Mouse (Mus musculus): ENCODE results near the gene Podn. TPM values are rescaled to one million over a fixed set of nuclear protein-coding genes. Genes with fewer than 3 reads are reported as not detected.

The Podn gene
- polyA plus RNA-seq, 1 experiment = 29.8 TPM

DNA sequence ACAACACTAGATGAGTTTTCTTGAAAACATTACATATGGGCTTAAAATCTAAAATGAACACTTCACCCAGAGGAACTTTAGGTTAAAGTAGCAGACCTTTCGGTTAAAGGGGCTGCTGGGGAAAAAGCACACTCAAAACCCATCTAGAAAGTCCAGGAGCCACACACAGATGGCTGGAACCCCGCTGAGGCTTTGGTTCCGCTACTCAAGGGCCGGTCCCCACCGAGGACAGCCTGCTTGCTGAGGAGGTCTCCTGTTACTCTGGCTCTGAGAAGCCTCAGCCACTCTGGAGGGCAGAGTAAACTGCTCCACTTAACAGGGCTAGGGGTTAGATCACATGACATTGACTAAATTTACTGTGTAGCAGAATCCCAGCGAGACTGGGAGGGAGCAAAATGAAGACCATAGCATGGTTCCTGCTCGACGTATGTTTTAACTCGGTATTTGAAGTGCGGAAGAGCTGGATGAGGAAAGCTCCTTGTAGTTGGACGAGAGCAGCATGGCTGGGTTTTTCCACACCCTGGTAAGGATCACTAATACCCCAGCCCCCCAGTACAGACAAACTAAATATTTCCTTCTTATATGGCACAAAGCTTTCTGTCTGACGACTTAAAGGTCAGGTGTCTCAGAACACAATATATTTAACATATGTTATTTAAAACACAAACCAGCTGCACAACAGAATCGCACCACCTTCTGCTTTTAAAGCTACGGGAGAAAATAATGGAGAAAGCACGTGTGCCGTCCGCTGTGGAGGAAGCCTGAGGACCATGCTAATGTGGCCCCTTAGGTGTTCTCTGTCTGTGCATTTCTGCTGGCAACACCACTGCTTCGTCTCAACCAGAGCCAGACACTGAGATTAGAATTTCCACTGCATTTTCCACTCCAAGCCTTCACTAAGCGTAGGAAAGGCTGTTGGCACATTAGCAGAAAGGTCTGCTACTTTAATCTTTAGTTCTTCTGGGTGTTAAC is 50.8 kb downstream of the Podn start:
- no peak for TF ChIP-seq CTCF (conservative IDR thresholded peaks at IDR 0.05; ENCODE audit: insufficient read depth, insufficient read length, low read depth, low read length)
- TF ChIP-seq POLR2A (IDR thresholded peaks at IDR 0.05; ENCODE audit: low read depth, low read length) = no peak
- Histone ChIP-seq H3K4me1 (ENCODE audit: control insufficient read depth, insufficient read depth, low read length) (no peaks in the 10 kb centered on the region), H3K27ac (ENCODE audit: insufficient read depth, low read depth, low read length) (no peak overlapping the region), H3K4me3 (ENCODE audit: insufficient read depth, low read depth, low read length) (no peak overlapping the region), H3K36me3 (ENCODE audit: control insufficient read depth, insufficient read depth, low read length) (peaks cover 12% of the 10 kb centered on the region; the same call in 1 of the 2 replicates), H3K27me3 (replicated peaks; ENCODE audit: control insufficient read depth, insufficient read depth, low read length) (no peaks in the 10 kb centered on the region)
- WGBS = 74% methylated on average over 19 of the region's 19 CpGs
- DNase-seq = no peak

GRCm38 (mm10) chr4:108037027-108037426 is 59.2 kb downstream of the Podn start:
- 72% methylated on average over 8 of the region's 8 CpGs for WGBS
- Histone ChIP-seq H3K27ac (ENCODE audit: insufficient read depth, low read depth, low read length) (no peak overlapping the region), H3K4me3 (ENCODE audit: insufficient read depth, low read depth, low read length) (no peak overlapping the region), H3K27me3 (replicated peaks; ENCODE audit: control insufficient read depth, insufficient read depth, low read length) (no peaks in the 10 kb centered on the region), H3K36me3 (ENCODE audit: control insufficient read depth, insufficient read depth, low read length) (no peaks in the 10 kb centered on the region; the same call in 1 of the 2 replicates), H3K4me1 (ENCODE audit: control insufficient read depth, insufficient read depth, low read length) (peaks cover 5% of the 10 kb centered on the region)
- no peak for DNase-seq
- no peak for TF ChIP-seq CTCF (conservative IDR thresholded peaks at IDR 0.05; ENCODE audit: insufficient read depth, insufficient read length, low read depth, low read length)

DNA sequence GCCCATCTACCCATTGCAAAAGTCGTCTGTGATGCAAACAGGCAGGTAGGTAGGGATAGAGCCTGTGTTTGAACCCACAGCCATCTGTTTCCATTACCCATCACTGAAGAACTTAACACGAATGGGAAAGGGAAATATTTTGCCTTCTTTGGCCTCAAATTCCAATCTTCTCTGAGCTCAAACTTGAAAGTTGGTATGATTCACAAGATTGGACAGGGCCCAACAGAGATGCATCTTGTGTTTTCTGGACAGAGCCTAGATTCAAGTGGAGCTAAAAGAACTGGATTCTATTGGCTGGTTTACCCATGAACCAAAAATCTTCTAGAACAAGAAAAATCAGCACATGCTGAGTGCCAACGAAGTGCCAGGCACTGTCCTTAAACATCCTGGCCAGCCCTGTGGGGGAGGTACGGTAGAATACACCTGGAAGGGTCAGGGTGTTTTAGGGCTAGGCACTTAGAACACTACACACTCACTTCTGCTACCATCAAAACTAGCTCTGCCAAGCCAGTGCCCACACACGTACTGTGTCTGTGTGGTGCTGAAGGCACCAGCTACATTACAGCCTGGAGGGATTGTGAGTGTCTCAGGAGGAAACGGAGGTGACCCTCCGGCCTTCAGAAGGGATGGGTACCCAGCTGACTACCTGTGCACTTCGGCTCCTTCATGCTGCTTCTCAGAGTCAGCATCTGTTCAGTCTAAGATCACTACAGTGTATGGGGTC is 63.0 kb downstream of the Podn start:
- 89% methylated on average over 8 of the region's 8 CpGs for WGBS
- peaks cover 7% of the 10 kb centered on the region for H3K4me1 ChIP-seq (ENCODE audit: control insufficient read depth, insufficient read depth, low read length)
- no peaks in the 10 kb centered on the region for H3K27me3 ChIP-seq (replicated peaks; ENCODE audit: control insufficient read depth, insufficient read depth, low read length)
- no peak for DNase-seq
- H3K27ac ChIP-seq (ENCODE audit: insufficient read depth, low read depth, low read length) = no peak overlapping the region
- TF ChIP-seq CTCF (conservative IDR thresholded peaks at IDR 0.05; ENCODE audit: insufficient read depth, insufficient read length, low read depth, low read length) (no peak), POLR2A (IDR thresholded peaks at IDR 0.05; ENCODE audit: low read depth, low read length) (no peak)
- no peaks in the 10 kb centered on the region for H3K36me3 ChIP-seq (ENCODE audit: control insufficient read depth, insufficient read depth, low read length)
- H3K4me3 ChIP-seq (ENCODE audit: insufficient read depth, low read depth, low read length) = no peak overlapping the region

DNA sequence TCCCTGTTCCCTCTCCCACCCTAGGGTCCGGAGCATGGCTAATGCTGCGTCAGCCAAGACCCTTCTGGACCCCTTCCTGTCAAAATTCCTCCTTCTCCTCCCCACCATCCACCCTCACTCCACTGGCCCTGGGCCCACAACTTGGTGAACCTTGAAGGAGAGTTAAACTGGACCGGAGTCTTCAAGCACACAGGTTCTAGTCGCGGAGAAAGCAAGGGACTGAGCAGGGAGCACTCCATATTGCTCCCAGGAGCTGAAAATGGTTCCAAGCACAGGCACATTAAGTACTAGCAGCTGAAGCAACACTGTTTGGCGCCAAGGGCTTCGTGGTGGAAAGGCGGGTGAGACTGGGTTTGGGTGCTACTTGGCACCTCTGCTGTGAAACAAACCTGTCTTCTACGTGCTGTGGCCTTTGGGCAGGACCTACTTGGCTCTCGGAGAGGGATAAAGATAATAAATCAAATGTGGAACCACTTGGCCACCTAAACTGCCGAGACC is 63.8 kb downstream of the Podn start:
- H3K27ac ChIP-seq (ENCODE audit: insufficient read depth, low read depth, low read length) = no peak overlapping the region; the same call in 1 of the 2 replicates
- no peaks in the 10 kb centered on the region for H3K36me3 ChIP-seq (ENCODE audit: control insufficient read depth, insufficient read depth, low read length)
- DNase-seq = peak; percentile 32
- TF ChIP-seq POLR2A (IDR thresholded peaks at IDR 0.05; ENCODE audit: low read depth, low read length) (no peak), CTCF (conservative IDR thresholded peaks at IDR 0.05; ENCODE audit: insufficient read depth, insufficient read length, low read depth, low read length) (no peak)
- H3K4me3 ChIP-seq (ENCODE audit: insufficient read depth, low read depth, low read length) = peak overlapping the region; percentile 50
- H3K4me1 ChIP-seq (ENCODE audit: control insufficient read depth, insufficient read depth, low read length) = peaks cover 7% of the 10 kb centered on the region
- 43% methylated on average over 11 of the region's 11 CpGs for WGBS
- no peaks in the 10 kb centered on the region for H3K27me3 ChIP-seq (replicated peaks; ENCODE audit: control insufficient read depth, insufficient read depth, low read length)

- Histone ChIP-seq H3K4me3 (ENCODE audit: insufficient read depth, low read depth, low read length) (peak overlapping the region; percentile 50), H3K27me3 (replicated peaks; ENCODE audit: control insufficient read depth, insufficient read depth, low read length) (no peaks in the 10 kb centered on the region), H3K27ac (ENCODE audit: insufficient read depth, low read depth, low read length) (no peak overlapping the region; the same call in 1 of the 2 replicates), H3K36me3 (ENCODE audit: control insufficient read depth, insufficient read depth, low read length) (no peaks in the 10 kb centered on the region), H3K4me1 (ENCODE audit: control insufficient read depth, insufficient read depth, low read length) (peaks cover 7% of the 10 kb centered on the region)
- TF ChIP-seq CTCF (conservative IDR thresholded peaks at IDR 0.05; ENCODE audit: insufficient read depth, insufficient read length, low read depth, low read length) (no peak), POLR2A (IDR thresholded peaks at IDR 0.05; ENCODE audit: low read depth, low read length) (no peak)
- WGBS = under 1% methylated on average over 78 of the region's 86 CpGs
- DNase-seq = peak; percentile 60
Measured at GRCm38 (mm10) chr4:108031502-108032351, 64.5 kb downstream of the Podn start.

GRCm38 (mm10) chr4:108030888-108031501 is 65.2 kb downstream of the Podn start:
- H3K27me3 ChIP-seq (replicated peaks; ENCODE audit: control insufficient read depth, insufficient read depth, low read length) = no peaks in the 10 kb centered on the region
- 13% methylated on average over 22 of the region's 22 CpGs for WGBS
- peaks cover 7% of the 10 kb centered on the region for H3K4me1 ChIP-seq (ENCODE audit: control insufficient read depth, insufficient read depth, low read length)
- peak overlapping the region; percentile 50; the same call in 1 of the 2 replicates for H3K4me3 ChIP-seq (ENCODE audit: insufficient read depth, low read depth, low read length)
- no peaks in the 10 kb centered on the region for H3K36me3 ChIP-seq (ENCODE audit: control insufficient read depth, insufficient read depth, low read length)
- TF ChIP-seq POLR2A (IDR thresholded peaks at IDR 0.05; ENCODE audit: low read depth, low read length) = no peak
- TF ChIP-seq CTCF (conservative IDR thresholded peaks at IDR 0.05; ENCODE audit: insufficient read depth, insufficient read length, low read depth, low read length) = no peak
- no peak for DNase-seq
- H3K27ac ChIP-seq (ENCODE audit: insufficient read depth, low read depth, low read length) = no peak overlapping the region
